Mouse (Mus musculus) embryo, embryonic 10.5 days (tissue): ENCODE measurements at regions not wholly inside any gene's neighbourhood (a gene's known extent, or its start where the extent isn't known, plus 50 kb on each side); places are given as distances from the start of the nearest gene placed in this dataset.
A peak's percentile ranks its signal among the peaks of the same experiment; 100 is the strongest.

ENCODE experiments used
- DNase-seq: peaks from one replicate; pipeline ENCODE4 v3.0.0-alpha.2; 2015; ENCODE audit warnings: low spot score

- no peak for DNase-seq
Observed at GRCm38 (mm10) chr6:143536525-143537293, 369.7 kb downstream of the Etnk1 start.

- no peak for DNase-seq
Observed at GRCm38 (mm10) chr6:143547406-143547903, 380.4 kb downstream of the Etnk1 start.

DNA sequence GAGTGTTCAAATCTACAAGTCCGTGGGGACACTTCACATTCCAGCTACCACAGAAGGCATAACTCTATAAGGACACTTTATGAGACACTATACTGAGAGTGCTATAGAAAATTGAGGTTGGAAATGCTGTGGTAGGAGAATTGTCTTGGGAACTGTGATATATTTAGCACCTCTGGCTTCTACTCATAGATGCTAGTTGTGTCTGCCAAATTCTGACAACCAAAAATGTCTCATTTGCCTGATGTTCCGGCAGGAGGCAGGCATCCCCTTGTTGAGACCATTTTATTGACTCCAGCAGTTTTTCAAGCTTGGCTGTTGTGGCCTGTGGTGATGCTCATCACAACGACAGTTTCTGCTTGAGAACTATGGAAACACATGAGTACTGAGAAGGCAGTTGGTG lies 387.9 kb downstream of the Etnk1 start:
- DNase-seq, result no peak

DNA sequence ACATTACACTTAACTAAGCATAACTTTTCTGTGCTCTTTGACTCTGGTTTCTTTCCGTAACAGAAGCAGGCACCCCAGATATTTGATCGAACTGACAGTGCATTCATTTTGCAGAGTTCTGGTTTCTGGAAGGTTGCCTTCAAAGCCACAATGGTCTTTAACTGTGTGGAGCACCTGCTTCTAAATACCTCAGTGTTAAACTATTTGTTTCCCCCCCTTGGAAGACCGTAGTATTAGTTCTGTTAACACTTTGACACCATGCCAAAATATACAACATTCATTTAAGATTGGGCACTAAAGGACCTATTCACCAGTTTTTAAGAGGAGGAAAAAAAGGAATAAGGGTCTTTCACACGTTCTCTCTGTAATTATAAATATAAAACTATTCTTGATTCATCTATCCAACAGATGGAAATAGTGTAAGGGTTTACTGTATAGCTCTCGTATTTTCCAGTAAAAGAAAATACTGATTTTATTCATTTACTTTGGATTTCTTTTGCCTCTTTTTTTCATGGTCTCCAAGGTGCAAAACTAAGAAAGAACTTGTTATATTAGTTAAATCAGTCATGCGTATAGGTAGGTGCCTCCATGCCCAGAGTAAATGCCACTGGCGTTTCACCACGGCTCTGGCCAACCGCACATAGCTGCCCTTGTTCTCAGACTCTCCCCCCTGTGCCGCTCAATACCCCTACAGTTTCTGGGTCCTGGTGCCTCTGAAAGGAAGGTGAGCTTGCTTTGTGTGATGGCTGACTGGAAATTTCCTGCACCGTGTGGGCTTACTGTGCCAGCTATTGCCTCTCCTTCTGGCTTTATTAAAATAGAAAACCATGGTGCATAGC lies 391.2 kb downstream of the Etnk1 start:
- DNase-seq, result no peak

GRCm38 (mm10) chr6:143559316-143559715 lies 392.3 kb downstream of the Etnk1 start:
- no peak for DNase-seq

DNA sequence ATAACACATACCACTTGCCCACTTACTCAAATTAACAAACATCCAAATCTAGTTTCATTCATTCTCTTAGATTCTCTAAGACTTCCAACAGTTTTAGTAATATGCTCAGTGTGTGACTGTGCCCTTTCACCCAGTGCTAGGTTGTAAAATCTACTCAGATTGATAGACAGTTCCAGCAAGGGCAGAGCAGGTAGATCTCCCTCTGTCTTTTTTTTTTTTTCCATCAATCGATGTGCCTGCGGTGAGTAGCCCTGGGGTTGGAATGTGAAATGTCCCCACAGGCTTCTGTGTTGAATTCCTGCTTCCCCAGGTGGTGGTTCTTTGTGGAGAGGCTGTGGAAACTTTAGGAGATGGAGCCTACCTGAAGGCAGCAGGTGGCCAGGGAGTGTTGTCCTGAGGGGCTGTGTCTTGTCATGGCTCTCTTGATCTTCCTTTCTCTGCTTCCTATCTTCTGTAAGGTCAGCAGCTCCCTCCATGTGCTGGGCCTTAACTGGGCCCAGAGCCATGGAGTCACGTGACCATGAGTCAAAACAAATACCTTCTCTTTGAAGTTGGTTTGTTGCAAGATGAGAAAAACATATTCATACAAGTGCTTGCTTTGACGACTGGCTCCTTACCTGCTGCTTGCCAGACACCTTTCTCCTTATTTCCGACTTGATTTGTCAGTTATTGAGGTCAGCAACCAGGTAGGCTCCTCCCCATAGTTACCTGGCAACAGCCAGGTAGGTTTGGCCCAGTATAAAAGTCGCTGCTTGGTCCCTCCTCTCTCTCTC lies 394.5 kb downstream of the Etnk1 start:
- DNase-seq, result no peak

GRCm38 (mm10) chr6:143571356-143572115 lies 404.5 kb downstream of the Etnk1 start:
- DNase-seq, result peak; percentile 64

- no peak for DNase-seq
Observed at GRCm38 (mm10) chr6:143579223-143579622, 412.2 kb downstream of the Etnk1 start.

DNA sequence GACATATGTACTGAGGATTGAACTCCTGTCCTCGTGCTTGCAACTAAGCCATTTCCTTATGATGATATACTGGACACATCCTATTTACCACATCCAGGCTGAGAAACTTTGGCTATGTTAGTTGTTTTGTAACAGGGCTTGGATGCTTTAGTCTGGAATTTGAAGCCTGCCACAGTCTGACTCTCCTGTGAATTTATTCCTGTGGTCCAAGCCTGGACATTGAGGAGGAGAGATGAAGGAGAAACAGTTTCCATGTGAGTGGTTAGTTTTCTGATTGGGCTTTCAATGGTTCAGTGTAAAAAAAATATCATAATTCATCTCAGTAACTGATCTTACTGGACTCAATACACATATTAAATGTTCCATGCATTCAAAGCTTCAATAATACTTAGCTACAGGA lies 422.6 kb downstream of the Etnk1 start:
- no peak for DNase-seq

DNA sequence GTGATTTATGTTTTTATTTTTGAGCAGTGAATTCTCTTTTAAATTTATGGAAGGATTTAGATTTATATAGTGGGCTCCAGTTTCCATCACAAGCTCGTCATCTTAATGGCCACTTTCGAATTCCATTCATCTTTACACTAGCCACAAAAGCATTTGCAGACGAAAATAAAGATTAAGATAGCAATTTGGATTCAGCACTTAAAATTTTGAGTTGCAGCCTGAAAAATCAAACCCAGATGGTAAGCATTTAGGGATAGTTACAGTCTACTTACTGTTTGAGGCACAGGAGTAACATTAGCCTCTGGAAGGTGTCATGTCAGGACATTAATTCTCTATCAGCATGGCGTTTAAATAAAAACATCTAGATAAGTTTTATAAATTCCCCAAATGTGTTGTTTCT lies 423.2 kb downstream of the Etnk1 start:
- DNase-seq, result no peak

DNA sequence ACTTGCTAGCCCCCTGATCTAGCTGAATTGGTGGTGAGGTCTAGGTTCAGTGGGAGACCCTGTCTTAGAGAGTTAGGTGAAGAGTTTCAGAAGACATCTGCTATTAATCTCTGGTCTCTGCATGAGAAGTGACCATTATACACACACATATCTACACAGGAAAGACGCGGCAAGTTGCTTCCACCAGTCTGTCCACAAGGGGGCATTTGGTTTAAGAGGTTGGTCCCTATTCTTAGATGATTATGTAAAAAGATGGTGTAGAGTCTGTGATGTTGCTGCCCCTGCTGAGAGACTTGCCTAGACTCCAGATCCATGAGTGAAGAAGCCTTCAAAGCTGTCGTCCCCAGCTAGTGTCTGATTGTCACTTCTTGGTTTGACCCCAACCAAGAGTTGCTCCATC lies 425.5 kb downstream of the Etnk1 start:
- no peak for DNase-seq

GRCm38 (mm10) chr6:143595486-143595885 lies 428.5 kb downstream of the Etnk1 start:
- DNase-seq, result no peak

DNA sequence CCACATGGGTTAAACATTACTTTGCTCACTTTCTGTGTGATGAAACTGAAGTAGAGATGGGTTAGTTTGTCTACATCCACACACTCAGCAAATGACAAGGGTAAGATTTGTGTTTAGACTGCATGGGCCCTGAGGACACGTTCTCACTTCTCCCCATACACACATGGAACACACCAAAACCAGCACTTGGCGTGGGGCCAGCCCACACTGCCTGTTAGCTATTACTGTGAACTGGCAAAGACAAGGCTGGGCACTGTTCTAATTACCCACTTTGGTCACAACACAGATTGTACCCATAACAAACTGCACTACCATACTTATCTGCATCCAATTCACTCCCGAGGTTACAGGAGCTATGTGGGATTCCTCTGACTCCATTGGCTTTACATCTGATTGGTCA lies 430.4 kb downstream of the Etnk1 start:
- DNase-seq, result no peak

DNA sequence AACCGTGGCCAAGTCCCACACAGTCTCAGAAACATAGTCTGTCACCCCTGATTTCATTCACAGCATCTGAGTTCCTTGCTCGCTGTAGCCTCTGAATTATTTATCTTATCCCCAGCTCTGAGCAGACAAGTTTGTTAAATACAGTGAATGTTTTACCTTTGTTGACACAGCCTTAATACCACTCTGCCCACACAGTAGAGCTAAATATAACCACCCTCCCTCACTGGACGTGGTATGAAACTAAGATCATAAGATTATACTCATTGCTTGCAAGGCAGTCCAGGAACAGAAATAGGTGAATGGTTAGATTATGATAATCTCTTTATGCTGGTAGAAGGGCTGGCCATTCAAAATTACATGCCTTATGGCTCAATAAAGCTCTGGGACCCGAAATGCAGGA lies 431.9 kb downstream of the Etnk1 start:
- no peak for DNase-seq

DNA sequence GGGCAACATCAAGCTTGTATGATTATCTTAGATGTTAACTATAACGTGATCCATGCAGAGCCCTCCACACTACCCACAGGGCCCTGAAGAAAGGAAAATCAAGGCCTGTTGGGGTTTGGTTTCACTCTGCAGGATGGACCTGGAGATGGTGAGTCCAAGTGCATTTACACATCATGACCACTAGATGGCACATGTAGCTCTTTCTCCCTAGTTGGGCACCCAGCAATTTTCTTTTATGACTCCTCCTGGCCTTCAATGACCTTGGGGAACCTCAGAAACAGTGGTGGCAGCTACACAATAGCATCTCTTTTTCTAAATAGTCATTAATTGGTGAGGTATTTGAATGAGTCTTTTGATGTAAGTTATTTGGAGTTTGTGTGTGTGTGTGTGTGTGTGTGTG lies 442.1 kb downstream of the Etnk1 start:
- DNase-seq, result peak; percentile 66

- no peak for DNase-seq
Observed at GRCm38 (mm10) chr6:143612966-143613365, 445.9 kb downstream of the Etnk1 start.

DNA sequence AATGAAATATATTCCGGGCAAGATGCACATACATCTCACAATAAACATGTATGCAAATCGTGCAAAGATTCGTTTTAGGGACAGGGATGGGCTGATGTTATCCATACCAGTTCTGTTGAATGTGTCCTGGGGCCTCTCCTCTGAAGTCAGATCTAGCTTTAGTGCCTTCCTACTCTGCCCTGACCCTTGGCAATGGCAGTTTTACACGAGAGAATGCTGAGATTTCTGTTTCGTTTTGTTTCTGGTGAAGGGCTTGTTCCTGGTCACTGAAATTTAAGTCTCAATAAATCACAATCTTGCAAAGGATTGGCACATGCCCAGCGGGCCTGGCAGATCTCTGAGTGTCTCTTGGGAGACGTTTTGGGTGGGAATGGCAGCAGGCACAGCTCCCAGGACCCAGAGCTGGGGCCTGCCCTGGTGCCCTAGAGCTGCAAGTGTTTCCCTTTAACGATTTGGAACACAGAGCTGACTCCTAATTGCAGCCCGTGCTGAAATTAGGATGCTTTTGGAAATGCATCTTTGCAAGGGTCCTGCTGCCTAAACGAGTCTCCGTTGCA lies 447.5 kb downstream of the Etnk1 start:
- no peak for DNase-seq

DNA sequence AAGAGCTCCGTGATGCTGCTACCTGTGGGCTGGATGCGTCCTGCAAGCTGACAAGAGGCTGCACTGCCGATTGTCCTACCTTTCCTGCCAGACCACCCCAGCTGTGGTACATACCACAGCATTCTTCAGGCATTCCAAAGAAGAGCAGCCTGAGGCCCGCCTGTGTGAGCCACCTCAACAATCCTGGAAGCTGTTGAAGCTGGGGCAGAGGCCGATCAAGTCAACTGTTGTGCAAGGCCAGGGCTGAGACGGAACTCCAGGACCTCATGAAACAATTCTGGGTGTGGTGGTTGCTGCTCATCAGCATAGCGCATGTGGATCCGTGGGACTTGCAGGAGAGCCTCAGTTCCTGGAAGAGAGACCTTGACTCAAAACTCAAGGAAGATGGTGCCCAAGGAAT lies 448.3 kb downstream of the Etnk1 start:
- no peak for DNase-seq

DNA sequence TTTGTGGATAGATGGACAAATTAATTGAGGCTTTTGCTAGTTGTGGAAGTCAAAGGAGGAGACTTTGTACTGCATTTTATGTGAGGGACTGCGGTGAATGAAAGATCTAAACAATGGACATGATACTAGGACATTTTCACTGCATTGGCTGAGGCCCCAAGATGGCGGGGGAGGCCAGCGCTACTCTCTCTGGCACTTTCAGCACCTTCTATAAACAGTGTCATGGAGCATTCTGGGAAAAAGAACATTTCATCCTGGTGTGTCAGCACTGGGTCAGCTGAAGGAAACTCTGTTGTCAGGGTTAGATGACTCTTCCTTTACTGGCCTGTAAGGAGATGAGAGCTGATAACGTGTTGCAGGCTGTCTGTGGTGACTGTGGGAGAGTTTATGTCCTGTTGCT lies 449.4 kb downstream of the Etnk1 start:
- no peak for DNase-seq

DNA sequence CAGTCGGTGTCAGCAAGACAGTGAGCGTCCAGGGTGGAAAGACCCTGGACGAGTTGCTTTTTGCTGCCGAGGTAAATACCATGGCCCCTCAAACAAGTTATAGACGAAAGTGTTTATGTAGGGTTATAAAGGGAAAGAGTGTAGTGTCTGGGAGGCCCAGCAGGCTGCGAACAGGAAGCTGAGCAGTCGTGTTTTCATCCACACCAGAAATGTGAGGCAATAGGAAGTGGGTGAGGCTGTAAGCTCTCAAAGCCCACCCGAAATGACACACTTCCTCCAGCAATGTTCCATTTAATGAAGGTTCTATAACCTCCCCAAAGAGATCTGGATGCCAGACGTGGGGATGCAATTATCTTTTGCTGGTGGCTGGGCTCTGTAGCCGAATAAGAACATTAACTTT lies 451.5 kb downstream of the Etnk1 start:
- DNase-seq, result no peak

- DNase-seq, result no peak
Observed at GRCm38 (mm10) chr6:143620583-143620982, 453.6 kb downstream of the Etnk1 start.
